Mouse (Mus musculus) midbrain, embryonic 14.5 days (tissue): ENCODE measurements around the gene Soat2. TPM values are rescaled to one million over a fixed set of nuclear protein-coding genes. Genes with fewer than 3 reads are reported as not detected.

Source experiments
- ATAC-seq: fragments of 200-750 bp; cut with Nextera tagmentation; 2 replicates; pipeline ENCODE4 v1.8.0; 2017; ENCODE audit warnings: moderate number of reproducible peaks, moderate library complexity; ENCODE audit not compliant: low FRiP score, low TSS enrichment
- DNase-seq: peaks from one replicate; pipeline ENCODE4 v3.0.0-alpha.2; 2015
- H3K27ac ChIP-seq: fragments of 300-500 bp; sonication (generic); replicated peaks from 2 replicates; pipeline ENCODE4 v1.5.1; 2014; ENCODE audit warnings: mild to moderate bottlenecking, low read depth, low read length, moderate library complexity
- H3K27me3 ChIP-seq: fragments of 300-500 bp; sonication (generic); 2 replicates; pipeline ENCODE4 v1.6.1; 2014; ENCODE audit warnings: low read length, control low read depth, mixed read lengths; ENCODE audit not compliant: control insufficient read depth, insufficient read depth
- H3K36me3 ChIP-seq: fragments of 300-500 bp; sonication (generic); 2 replicates; pipeline ENCODE4 v1.6.1; 2014; ENCODE audit warnings: low read length, control low read depth; ENCODE audit not compliant: control insufficient read depth, insufficient read depth
- H3K4me1 ChIP-seq: fragments of 300-500 bp; sonication (generic); 2 replicates; pipeline ENCODE4 v1.6.1; 2014; ENCODE audit warnings: mild to moderate bottlenecking, antibody characterized with exemption, low read length, control low read depth; ENCODE audit not compliant: control insufficient read depth, insufficient read depth
- H3K4me2 ChIP-seq: fragments of 300-500 bp; sonication (generic); 2 replicates; pipeline ENCODE4 v1.6.1; 2014; ENCODE audit warnings: mild to moderate bottlenecking, low read length, moderate library complexity
- H3K4me3 ChIP-seq: fragments of 300-500 bp; sonication (generic); replicated peaks from 2 replicates; pipeline ENCODE4 v1.5.1; 2014; ENCODE audit warnings: low read depth, low read length
- H3K9ac ChIP-seq: fragments of 300-500 bp; sonication (generic); replicated peaks from 2 replicates; pipeline ENCODE4 v1.6.1; 2014; ENCODE audit warnings: mild to moderate bottlenecking, low read length, moderate library complexity
- H3K9me3 ChIP-seq: fragments of 300-500 bp; sonication (generic); 2 replicates; pipeline ENCODE4 v1.6.1; 2016; ENCODE audit warnings: low read length, control low read depth, mixed read lengths; ENCODE audit not compliant: control insufficient read depth
- WGBS: fragments of 180-500 bp; shearing (Covaris S2); extraction: QIAGEN DNeasy Blood & Tissue Kit; methylation state at CpG from one replicate; pipeline ENCODE4 v1.1.7; 2014; 5-methylcytosine and 5-hydroxymethylcytosine counted together
- polyA plus RNA-seq: library from polyadenylated mRNA; unstranded; fragments of >200 nt; fragmentation: Nextera tagmentation; extraction: Ambion mirVana; gene quantifications from 2 replicates; pipeline ENCODE4 v1.2.1, GENCODE M21; 2014

Gene Soat2
- polyA plus RNA-seq, 1 experiment from 2014 or later: not detected

DNA sequence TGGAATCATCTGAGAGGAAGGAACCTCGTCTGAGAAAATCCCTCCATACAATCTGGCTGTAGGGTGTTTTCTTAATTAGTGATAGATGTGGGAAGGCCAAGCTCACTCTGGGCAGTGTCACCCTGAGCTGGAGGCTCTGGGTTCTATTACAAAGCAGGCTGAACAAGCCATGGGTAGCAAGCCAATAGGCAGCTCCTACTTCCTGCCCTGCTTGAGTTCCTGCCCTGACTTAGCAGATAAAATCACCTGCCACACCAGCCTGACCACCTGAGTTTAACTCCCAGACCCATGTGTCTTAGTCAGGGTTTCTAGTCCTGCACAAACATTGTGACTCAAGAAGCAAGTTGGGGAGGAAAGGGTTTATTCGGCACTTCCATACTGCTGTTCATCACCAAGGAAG, 18.7 kb downstream of the Soat2 start:
- Histone ChIP-seq H3K4me3 (no peak overlapping the region), H3K27me3 (no peaks in the 10 kb centered on the region), H3K27ac (no peak overlapping the region), H3K4me1 (no peaks in the 10 kb centered on the region), H3K36me3 (no peaks in the 10 kb centered on the region), H3K9me3 (no peaks in the 10 kb centered on the region), H3K4me2 (no peak overlapping the region), H3K9ac (no peak overlapping the region)
- DNase-seq (no peak), ATAC-seq (no peak)
- 76% methylated on average over 2 of the region's 2 CpGs for WGBS

- WGBS: 92% methylated on average over 3 of the region's 3 CpGs
- H3K4me1 ChIP-seq: no peaks in the 10 kb centered on the region
These were observed 23.3 kb downstream of the Soat2 start for GRCm38 (mm10) chr15:102173581-102173980.

GRCm38 (mm10) chr15:102175736-102176319, 25.5 kb downstream of the Soat2 start:
- Histone ChIP-seq H3K4me3 (no peak overlapping the region), H3K9me3 (no peaks in the 10 kb centered on the region), H3K27me3 (no peaks in the 10 kb centered on the region), H3K4me2 (no peak overlapping the region), H3K9ac (no peak overlapping the region), H3K4me1 (no peaks in the 10 kb centered on the region), H3K27ac (no peak overlapping the region), H3K36me3 (0 out of 2 replicates have a peak, but pooled peaks cover 6% of the 10 kb centered on the region)
- WGBS: 88% methylated on average over 16 of the region's 16 CpGs
- DNase-seq (no peak), ATAC-seq (no peak)

More at GRCm38 (mm10) chr15:102173581-102173980, 23.3 kb downstream of the Soat2 start:
- 0 out of 2 replicates have a peak, but pooled peaks cover 4% of the 10 kb centered on the region for H3K36me3 ChIP-seq
- H3K9ac ChIP-seq: no peak overlapping the region
- DNase-seq (no peak), ATAC-seq (no peak)
- H3K27ac ChIP-seq: no peak overlapping the region
- no peaks in the 10 kb centered on the region for H3K9me3 ChIP-seq
- no peak overlapping the region for H3K4me2 ChIP-seq
- H3K27me3 ChIP-seq: no peaks in the 10 kb centered on the region
- H3K4me3 ChIP-seq: no peak overlapping the region

DNA sequence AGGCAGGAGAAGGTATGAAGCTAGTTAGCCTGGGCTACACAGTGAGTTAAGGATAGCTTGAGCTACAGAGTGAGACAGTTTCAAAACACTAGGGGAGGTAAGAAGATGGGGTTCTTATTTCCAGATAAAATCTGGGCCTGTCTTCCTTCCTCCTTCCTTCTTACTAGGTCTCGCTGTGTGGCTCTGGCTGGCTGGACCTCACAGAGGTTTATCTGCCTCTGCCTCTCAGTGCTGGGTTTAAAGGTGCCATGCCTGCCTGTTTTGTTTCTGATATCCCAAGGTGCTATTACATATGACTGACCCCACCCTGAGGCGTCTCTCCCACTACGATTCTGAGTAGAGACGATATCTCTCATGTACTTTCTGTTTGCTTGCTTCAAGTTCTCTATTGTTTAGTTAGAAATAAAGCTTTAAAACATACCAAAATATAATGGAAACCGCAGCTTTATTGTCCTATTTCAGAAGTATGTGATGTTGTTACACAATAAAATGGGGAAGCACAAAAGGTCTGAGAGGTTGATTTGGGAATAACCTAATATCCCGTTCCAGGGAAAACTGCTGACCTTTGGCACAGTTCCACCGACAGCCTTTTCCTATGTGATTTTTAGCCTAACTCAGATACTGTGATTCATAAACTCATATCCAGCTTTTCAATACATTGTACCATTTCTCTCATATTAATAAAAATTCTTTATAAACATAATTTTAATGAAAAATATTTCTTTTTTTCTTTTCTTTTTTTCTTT, 26.4 kb downstream of the Soat2 start:
- 0 out of 2 replicates have a peak, but pooled peaks cover 6% of the 10 kb centered on the region for H3K36me3 ChIP-seq
- H3K9me3 ChIP-seq: no peaks in the 10 kb centered on the region
- no peak overlapping the region for H3K4me3 ChIP-seq
- no peak overlapping the region for H3K27ac ChIP-seq
- no peak for DNase-seq
- H3K9ac ChIP-seq: no peak overlapping the region
- no peak overlapping the region for H3K4me2 ChIP-seq
- no peak for ATAC-seq
- no peaks in the 10 kb centered on the region for H3K27me3 ChIP-seq
- H3K4me1 ChIP-seq: no peaks in the 10 kb centered on the region
- WGBS: 91% methylated on average over 7 of the region's 7 CpGs

GRCm38 (mm10) chr15:102177417-102177816, 27.1 kb downstream of the Soat2 start:
- Histone ChIP-seq H3K36me3 (0 out of 2 replicates have a peak, but pooled peaks cover 6% of the 10 kb centered on the region), H3K27ac (no peak overlapping the region), H3K4me3 (no peak overlapping the region), H3K9ac (no peak overlapping the region), H3K27me3 (no peaks in the 10 kb centered on the region), H3K4me1 (no peaks in the 10 kb centered on the region), H3K4me2 (no peak overlapping the region), H3K9me3 (no peaks in the 10 kb centered on the region)
- ATAC-seq (no peak), DNase-seq (no peak)
- WGBS: 84% methylated on average over 8 of the region's 8 CpGs

- 0 out of 2 replicates have a peak, but pooled peaks cover 6% of the 10 kb centered on the region for H3K36me3 ChIP-seq
- H3K4me2 ChIP-seq: no peak overlapping the region
- H3K4me1 ChIP-seq: no peaks in the 10 kb centered on the region
- 16% methylated on average over 6 of the region's 6 CpGs for WGBS
- no peak overlapping the region for H3K4me3 ChIP-seq
- peak; percentile 85 for DNase-seq
- no peak overlapping the region for H3K27ac ChIP-seq
- H3K9ac ChIP-seq: no peak overlapping the region
- H3K9me3 ChIP-seq: no peaks in the 10 kb centered on the region
- no peaks in the 10 kb centered on the region for H3K27me3 ChIP-seq
- ATAC-seq: no peak
These were observed 28.0 kb downstream of the Soat2 start for GRCm38 (mm10) chr15:102178279-102178678.

DNA sequence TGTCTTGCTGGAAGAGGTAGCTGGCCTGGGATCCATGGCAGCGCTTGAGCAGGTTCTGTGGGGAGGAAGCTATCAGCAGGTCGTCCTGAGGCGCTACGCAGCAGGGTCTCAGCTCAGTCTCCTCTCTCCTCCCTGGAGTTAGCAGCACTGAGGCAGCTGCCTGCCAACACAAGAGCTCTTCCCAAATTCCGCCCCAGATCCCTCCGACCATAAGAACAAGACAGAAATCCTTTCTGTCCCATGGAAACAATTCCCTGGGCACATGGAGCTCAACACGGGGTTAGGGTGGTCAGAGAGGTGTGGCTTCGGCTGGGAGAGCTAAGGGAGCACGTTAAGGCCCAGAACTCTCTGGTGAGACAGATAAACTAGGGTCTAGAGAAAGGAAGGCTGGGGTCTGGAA, 28.8 kb downstream of the Soat2 start:
- DNase-seq: no peak
- H3K27ac ChIP-seq: no peak overlapping the region
- H3K9me3 ChIP-seq: no peaks in the 10 kb centered on the region
- 0 out of 2 replicates have a peak, but pooled peaks cover 6% of the 10 kb centered on the region for H3K36me3 ChIP-seq
- H3K9ac ChIP-seq: no peak overlapping the region
- 80% methylated on average over 9 of the region's 9 CpGs for whole genome bisulfite sequencing
- no peaks in the 10 kb centered on the region for H3K27me3 ChIP-seq
- H3K4me2 ChIP-seq: no peak overlapping the region
- H3K4me3 ChIP-seq: no peak overlapping the region
- H3K4me1 ChIP-seq: no peaks in the 10 kb centered on the region
- no peak for ATAC-seq

- no peak for DNase-seq
- Histone ChIP-seq H3K27me3 (no peaks in the 10 kb centered on the region), H3K27ac (no peak overlapping the region), H3K9me3 (no peaks in the 10 kb centered on the region), H3K4me2 (no peak overlapping the region), H3K4me3 (no peak overlapping the region), H3K36me3 (0 out of 2 replicates have a peak, but pooled peaks cover 9% of the 10 kb centered on the region), H3K4me1 (no peaks in the 10 kb centered on the region), H3K9ac (no peak overlapping the region)
- ATAC-seq: no peak
- WGBS: 91% methylated on average over 14 of the region's 14 CpGs
These were observed 29.6 kb downstream of the Soat2 start for GRCm38 (mm10) chr15:102179924-102180323.

GRCm38 (mm10) chr15:102183076-102183475, 32.8 kb downstream of the Soat2 start:
- 89% methylated on average over 3 of the region's 3 CpGs for WGBS
- no peak overlapping the region for H3K4me2 ChIP-seq

More at GRCm38 (mm10) chr15:102183076-102183475, 32.8 kb downstream of the Soat2 start:
- Histone ChIP-seq H3K9ac (no peak overlapping the region), H3K27me3 (no peaks in the 10 kb centered on the region), H3K4me3 (no peak overlapping the region), H3K9me3 (no peaks in the 10 kb centered on the region), H3K27ac (no peak overlapping the region), H3K4me1 (no peaks in the 10 kb centered on the region), H3K36me3 (0 out of 2 replicates have a peak, but pooled peaks cover 10% of the 10 kb centered on the region)
- ATAC-seq (no peak), DNase-seq (no peak)
